Mouse (Mus musculus): Measurements from ENCODE around the gene Dst. TPM values are rescaled to one million over a fixed set of nuclear protein-coding genes. Genes with fewer than 3 reads are reported as not detected.

Dst gene
- total RNA-seq, 2 experiments from 2014 or later = 7.0 to 9.2 TPM

DNA sequence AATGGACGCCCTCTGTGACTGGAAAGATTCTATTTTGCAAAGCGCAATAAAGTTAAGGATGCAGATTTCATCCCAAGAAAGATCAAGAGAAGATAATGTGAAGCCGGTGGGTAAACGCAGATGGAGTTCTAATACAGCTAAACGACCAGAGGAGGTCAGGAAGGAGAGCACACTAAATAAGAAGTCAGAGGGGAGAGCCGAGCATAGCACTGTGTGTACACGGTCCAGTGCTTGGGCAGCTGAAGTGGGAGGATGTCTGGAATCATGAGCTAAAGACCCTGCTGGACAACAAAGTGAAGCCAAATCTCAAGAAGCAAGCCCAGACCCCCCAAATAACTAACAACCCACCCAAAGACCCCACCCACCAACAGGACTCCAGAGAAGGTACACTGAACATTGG lies 14.9 kb downstream of the Dst start:
- no peak for ATAC-seq (replicated peaks; ENCODE audit: low FRiP score, poor library complexity, severe bottlenecking)

- ATAC-seq (replicated peaks; ENCODE audit: low FRiP score, poor library complexity, severe bottlenecking) = no peak
Measured at GRCm38 (mm10) chr1:33925283-33925682, 17.3 kb downstream of the Dst start.

DNA sequence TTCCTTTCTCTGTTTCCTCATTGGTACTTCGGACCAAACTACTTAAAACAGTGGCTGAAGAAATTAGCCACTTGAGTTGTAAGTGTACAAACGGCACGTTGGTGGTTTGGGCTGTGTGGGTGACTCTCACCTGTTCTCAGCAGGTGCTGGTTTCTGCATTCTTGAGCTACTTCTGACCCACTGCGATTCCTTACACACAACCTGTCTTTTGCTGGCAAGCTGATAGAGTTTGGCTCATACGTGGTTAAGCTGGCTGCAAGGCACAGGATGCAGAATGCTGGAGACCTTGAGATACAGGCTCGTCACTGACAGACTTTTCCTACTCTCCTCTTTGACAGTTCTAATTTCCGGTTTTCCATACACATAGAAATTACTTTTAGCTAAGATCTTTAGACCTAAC lies 19.4 kb downstream of the Dst start:
- ATAC-seq (replicated peaks; ENCODE audit: low FRiP score, poor library complexity, severe bottlenecking) = no peak

DNA sequence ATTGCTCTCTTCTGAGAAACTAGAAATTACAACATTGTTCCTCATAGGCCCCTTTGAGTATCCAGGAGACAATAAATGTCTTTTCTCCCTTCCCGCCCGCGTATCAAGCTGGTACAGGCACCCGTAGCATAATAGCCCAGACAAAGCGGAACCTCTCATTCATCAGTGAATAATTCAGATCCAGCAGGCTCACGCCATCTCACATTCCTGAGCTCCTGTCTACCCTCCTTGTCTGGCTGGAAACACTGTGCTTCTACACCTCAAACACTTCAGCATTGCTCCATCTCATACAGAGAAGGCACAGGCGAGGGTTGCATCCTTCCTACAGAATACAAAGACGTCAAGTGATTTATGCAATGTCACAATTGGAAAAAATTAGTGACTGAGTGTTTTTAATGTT lies 23.8 kb downstream of the Dst start:
- ATAC-seq (replicated peaks; ENCODE audit: low FRiP score, poor library complexity, severe bottlenecking) = no peak

DNA sequence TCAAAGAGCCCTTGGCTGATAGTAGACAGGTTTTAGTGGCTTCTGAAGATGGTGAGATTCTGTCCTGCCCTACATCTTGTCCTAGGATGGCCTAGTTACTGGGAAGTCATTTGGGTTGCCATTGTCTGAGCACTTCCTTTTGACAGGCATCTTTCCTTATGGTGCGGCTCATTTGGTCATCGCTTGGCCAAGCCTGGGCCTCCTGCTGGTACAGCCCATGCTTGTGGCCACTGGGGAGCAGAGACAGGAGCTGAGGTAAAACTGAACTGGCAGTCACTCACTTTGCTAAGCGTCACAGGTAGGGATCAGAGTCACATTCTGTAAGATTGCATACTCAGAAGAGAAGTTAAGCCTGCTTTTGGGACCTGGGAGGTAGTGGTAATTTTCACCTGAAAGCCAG lies 24.2 kb downstream of the Dst start:
- ATAC-seq (replicated peaks; ENCODE audit: low FRiP score, poor library complexity, severe bottlenecking) = no peak

- ATAC-seq (replicated peaks; ENCODE audit: low FRiP score, poor library complexity, severe bottlenecking) = no peak
Measured at GRCm38 (mm10) chr1:33932845-33933499, 24.9 kb downstream of the Dst start.

- ATAC-seq (replicated peaks; ENCODE audit: low FRiP score, poor library complexity, severe bottlenecking) = no peak
Measured at GRCm38 (mm10) chr1:33935946-33936345, 27.9 kb downstream of the Dst start.

GRCm38 (mm10) chr1:33939828-33940227 lies 31.8 kb downstream of the Dst start:
- no peak for ATAC-seq (replicated peaks; ENCODE audit: low FRiP score, poor library complexity, severe bottlenecking)

DNA sequence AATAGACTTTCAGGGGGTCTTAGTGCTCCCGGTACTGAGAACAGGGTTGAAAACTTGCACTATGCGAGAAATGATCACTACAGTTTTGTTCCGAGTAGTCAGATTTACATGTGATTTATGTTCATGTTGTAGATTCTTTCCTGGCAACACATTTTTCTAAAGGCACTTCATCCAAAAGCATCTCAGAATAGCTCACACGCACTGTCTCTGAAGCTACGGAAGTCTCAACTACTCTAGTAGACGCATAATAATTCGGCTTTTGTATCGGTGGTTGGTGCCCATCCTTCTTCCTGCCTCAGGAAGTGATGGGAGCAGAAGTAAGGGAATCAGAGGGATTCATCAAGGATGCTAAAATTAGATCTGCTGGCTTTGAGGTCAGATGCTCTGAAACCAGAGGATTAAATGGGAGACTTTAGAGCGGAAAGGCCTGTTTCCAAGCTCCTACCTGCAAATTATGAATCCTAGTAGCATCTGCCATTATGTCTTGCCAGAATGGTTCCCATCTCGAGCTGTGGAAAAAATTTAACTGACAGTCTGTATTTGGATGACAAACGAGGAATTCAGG lies 32.4 kb downstream of the Dst start:
- no peak for ATAC-seq (replicated peaks; ENCODE audit: low FRiP score, poor library complexity, severe bottlenecking)

DNA sequence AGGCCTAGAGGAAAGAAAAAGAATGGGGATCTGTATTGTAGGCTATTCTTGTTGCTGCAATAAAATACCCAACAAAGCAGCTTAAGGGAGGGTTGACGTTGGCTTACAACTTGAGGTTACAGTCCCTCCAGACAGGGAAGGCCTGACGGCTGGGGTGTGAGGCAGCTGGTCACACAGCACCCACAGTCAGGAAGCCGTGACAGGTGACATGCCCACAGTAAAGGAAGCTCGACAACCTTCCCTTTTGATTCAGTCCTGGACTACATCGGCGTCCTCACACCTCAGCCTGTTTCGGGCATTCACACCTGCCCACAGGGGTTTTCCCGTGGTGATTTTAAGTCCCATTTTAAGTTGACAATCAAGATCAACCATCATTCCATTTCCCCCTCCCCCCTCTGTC lies 34.6 kb downstream of the Dst start:
- ATAC-seq (replicated peaks; ENCODE audit: low FRiP score, poor library complexity, severe bottlenecking) = no peak

GRCm38 (mm10) chr1:33943943-33944342 lies 35.9 kb downstream of the Dst start:
- no peak for ATAC-seq (replicated peaks; ENCODE audit: low FRiP score, poor library complexity, severe bottlenecking)

DNA sequence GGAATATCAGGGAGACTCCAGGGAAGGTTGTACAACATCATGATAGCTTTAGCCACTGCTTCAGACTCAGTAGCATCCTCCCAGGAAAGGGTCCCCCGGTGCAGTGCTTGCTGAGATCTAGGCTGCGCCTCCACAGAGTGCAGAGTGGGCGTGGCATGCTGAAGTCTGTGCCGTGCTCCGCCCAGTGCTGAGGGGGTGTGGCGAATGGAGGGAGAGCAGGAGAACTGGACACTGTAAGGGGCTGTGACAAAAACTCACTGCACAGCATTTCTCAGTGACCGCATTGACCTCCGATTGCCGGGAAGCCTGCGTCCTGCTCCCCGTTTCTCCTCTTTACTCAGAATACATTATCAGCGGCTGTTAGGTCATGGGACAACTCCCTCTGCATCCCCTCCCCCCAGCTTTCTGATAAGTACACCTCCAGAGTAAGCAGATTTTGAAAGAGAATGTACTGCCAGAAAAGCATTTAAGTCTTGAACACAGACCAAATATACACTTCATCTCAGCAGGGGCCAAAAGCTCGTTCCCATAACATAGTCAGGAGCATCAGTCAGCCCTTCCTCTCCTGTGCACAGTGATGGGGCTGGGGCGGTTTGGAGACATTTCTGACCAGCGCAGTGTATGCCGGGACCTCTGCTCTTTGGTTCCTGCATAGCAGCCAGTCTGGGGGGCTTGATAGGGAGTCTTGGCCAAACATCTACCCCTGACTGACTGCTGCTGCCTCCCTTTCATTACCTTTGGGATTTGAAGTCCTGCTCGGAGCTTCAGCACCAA lies 37.1 kb downstream of the Dst start:
- ATAC-seq (replicated peaks; ENCODE audit: low FRiP score, poor library complexity, severe bottlenecking) = no peak

DNA sequence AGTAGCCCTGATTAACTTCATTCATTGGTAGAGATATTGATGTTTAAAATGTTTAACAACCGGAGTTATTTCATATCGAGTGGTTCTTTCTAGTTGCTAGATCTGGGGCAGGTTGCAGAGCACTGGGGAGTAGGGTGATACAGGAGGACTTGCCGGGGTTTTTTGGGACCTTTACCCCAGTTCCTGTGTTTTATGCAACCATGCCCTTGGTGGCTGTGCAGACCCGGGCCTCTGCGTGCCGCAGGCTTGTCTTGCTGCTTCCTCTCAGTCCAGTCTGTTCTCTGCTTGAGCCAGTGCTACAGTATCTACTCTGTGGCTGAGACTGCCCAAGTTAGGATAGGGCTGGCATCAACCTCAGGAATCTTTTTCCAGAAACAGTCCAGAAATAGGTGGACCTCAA lies 37.7 kb downstream of the Dst start:
- ATAC-seq (replicated peaks; ENCODE audit: low FRiP score, poor library complexity, severe bottlenecking) = no peak

DNA sequence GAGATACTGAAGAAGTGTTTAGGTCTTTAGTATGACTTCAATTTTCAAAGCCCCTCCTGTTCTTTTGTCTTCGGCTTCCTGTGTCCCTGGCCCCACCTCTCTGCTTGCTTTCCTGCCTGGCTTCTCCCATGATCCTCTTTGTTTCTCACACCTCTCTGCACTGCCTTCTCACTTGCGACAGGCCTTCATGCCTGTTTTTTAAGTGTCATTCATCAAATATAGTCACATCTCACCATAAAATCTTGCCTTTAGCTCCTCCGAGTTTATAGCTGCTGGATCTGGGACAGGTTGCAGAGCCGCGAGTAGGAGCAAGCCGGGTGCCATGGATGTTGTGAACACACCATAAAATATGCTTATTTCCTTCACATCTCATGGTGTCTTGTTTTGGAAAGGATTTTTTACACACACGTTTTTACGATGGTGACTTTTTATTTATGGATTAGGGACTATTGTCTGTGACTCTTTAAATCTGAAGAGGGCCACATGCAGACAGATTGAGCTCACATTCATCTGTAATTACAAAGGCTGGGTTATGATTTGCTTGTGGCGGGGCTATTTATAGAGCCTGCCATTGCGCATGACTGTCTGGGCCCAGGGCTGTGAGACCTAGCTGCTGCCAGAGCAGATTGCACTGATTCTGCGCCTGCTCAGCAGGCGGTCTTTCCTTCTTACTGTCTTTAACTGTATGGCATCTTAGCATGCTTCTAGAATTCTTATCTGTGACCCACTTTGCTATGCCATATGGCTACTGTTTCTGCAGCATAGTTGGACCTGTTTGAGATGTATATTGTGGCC lies 38.8 kb downstream of the Dst start:
- ATAC-seq (replicated peaks; ENCODE audit: low FRiP score, poor library complexity, severe bottlenecking) = no peak

- no peak for ATAC-seq (replicated peaks; ENCODE audit: low FRiP score, poor library complexity, severe bottlenecking)
Measured at GRCm38 (mm10) chr1:33947838-33948237, 39.8 kb downstream of the Dst start.

DNA sequence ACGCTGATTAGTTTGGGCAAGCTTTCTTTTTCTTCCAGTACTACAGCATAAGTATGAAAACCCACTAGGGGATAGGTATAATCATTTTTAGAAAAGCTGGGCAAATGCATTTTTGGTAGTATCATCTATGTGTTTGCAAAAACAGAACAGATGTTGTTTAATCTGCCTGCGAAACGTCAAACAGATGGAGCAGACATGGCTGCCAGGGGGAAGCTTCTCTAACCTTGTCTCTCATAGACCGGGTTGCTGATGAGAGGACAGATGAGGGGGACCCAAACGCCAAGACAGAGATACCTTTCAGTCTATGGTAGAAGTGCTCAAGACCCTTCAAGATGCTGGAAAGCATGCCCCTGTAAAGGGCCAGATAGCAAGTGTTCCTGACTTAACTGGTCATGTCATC lies 40.5 kb downstream of the Dst start:
- ATAC-seq (replicated peaks; ENCODE audit: low FRiP score, poor library complexity, severe bottlenecking) = no peak

- no peak for ATAC-seq (replicated peaks; ENCODE audit: low FRiP score, poor library complexity, severe bottlenecking)
Measured at GRCm38 (mm10) chr1:33955626-33956025, 47.6 kb downstream of the Dst start.

GRCm38 (mm10) chr1:33960439-33960838 lies 52.4 kb downstream of the Dst start:
- no peak for ATAC-seq (replicated peaks; ENCODE audit: low FRiP score, poor library complexity, severe bottlenecking)

GRCm38 (mm10) chr1:33964643-33965042 lies 56.6 kb downstream of the Dst start:
- ATAC-seq (replicated peaks; ENCODE audit: low FRiP score, poor library complexity, severe bottlenecking) = no peak

- no peak for ATAC-seq (replicated peaks; ENCODE audit: low FRiP score, poor library complexity, severe bottlenecking)
Measured at GRCm38 (mm10) chr1:33965824-33966223, 57.8 kb downstream of the Dst start.

DNA sequence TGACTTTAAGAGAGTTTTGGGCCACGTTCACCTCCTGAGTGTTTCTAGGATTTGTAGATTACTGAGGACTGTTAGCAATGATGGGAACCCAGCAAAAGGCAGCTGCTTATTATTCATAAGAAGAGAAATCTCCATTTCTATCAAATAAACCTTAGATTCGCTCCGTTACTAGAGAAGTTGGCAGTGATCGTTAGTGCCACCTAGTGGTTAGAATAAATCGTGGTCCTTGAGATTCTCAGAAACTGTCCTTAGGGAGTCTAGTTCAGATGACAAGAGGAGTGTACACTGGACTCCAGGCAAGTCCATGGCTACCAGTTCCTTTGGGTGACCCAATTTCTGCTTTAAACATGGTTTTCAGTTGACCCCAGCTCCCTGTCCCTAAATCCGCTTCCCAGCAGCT lies 58.3 kb downstream of the Dst start:
- no peak for ATAC-seq (replicated peaks; ENCODE audit: low FRiP score, poor library complexity, severe bottlenecking)
